29 mouse cellular contexts compared by ENCODE assay signal in genomic region chr5:89727497-89728057, GRCm38 (mm10).
DNase-seq lines count a peak whose midpoint lies in the region; ATAC-seq and TF ChIP-seq lines count a peak whose summit lies in the region.
"Had no signal": no experiment of that assay in that cellular context is flagged by ENCODE, and none has a peak within 500 bp of the region (broad histone marks: within the 10 kb centered on the region; RNA-seq: fewer than 3 reads in every experiment).

No protein-coding gene starts in this region.

- H3K27me3 ChIP-seq in heart, embryonic 13.5 days (replicated peaks): no peaks in the 10 kb centered on the region
- peaks cover 3% of the 10 kb centered on the region; the same call in 1 of the 2 replicates for H3K27me3 ChIP-seq in liver, adult 2 months (ENCODE audit: control insufficient read depth, insufficient read depth, low read length)
- H3K27me3 ChIP-seq in liver, embryonic 12.5 days (replicated peaks): no peaks in the 10 kb centered on the region
- no peaks in the 10 kb centered on the region for H3K27me3 ChIP-seq in intestine, postnatal 0 days (replicated peaks; ENCODE audit: control insufficient read depth, insufficient read depth, low read length)
- H3K27me3 ChIP-seq: CH12.LX; embryonic facial prominence, embryonic 13.5 days; heart, embryonic 12.5 days; limb, embryonic 13.5 days; liver, embryonic 13.5 days; megakaryocyte, embryonic 14.5 days; midbrain, embryonic 12.5 days; neural tube, embryonic 12.5 days had no signal

- no peak for TF ChIP-seq POLR2A in liver, adult 2 months (IDR thresholded peaks at IDR 0.05; ENCODE audit: extremely low read depth, insufficient read depth, low read length)

- DNase-seq in heart, postnatal 14 days: no peak
- DNase-seq in liver, adult 2 months (ENCODE audit: extremely low read depth, low read depth, low spot score): peak; percentile 10
- DNase-seq in cerebellum, postnatal 10 days: no peak
- DNase-seq: adrenal gland, adult 2 months; adrenal gland, postnatal 36 days; cerebellum, adult 11 months; cerebellum, adult 9-11 months; gastrocnemius, postnatal 10 days; kidney, adult 2 months; kidney, postnatal 36 days; liver, embryonic 13.5 days; lung, adult 18-20 months; lung, postnatal 4 days; thymus, adult 2 months; thymus, postnatal 4 days had no signal

- peaks cover 14% of the 10 kb centered on the region for H3K9me3 ChIP-seq in heart, embryonic 13.5 days
- H3K9me3 ChIP-seq in liver, embryonic 12.5 days (replicated peaks): peaks cover 7% of the 10 kb centered on the region
- no peaks in the 10 kb centered on the region for H3K9me3 ChIP-seq in intestine, postnatal 0 days (ENCODE audit: control insufficient read depth)
- H3K9me3 ChIP-seq: heart, embryonic 12.5 days; liver, embryonic 13.5 days had no signal

- ATAC-seq in heart, embryonic 13.5 days (ENCODE audit: extremely low read depth, insufficient number of reproducible peaks, low FRiP score, low TSS enrichment): no peak
- ATAC-seq in liver, embryonic 12.5 days: no peak
- ATAC-seq in intestine, postnatal 0 days: peak; percentile 82
- ATAC-seq: activated CD4-positive, CD25-positive, alpha-beta regulatory T cell, adult 4 months; lung, postnatal 0 days had no signal

- H3K4me3 ChIP-seq in heart, embryonic 13.5 days: no peak overlapping the region
- H3K4me3 ChIP-seq in liver, adult 2 months (ENCODE audit: insufficient read depth, low read depth, low read length): no peak overlapping the region
- no peak overlapping the region for H3K4me3 ChIP-seq in liver, embryonic 12.5 days
- H3K4me3 ChIP-seq in intestine, postnatal 0 days (ENCODE audit: low read depth, low read length): no peak overlapping the region
- H3K4me3 ChIP-seq: embryonic facial prominence, embryonic 13.5 days; heart, embryonic 12.5 days; limb, embryonic 13.5 days; liver, embryonic 13.5 days; megakaryocyte, embryonic 14.5 days; midbrain, embryonic 12.5 days; myocyte; neural tube, embryonic 12.5 days had no signal

- TF ChIP-seq CTCF in liver, adult 2 months (IDR thresholded peaks at IDR 0.05; ENCODE audit: low read depth, low read length): no peak
- no peak for TF ChIP-seq CTCF in intestine, postnatal 0 days (IDR thresholded peaks at IDR 0.05; ENCODE audit: low read depth)

- H3K4me1 ChIP-seq in heart, embryonic 13.5 days: peaks cover 13% of the 10 kb centered on the region
- H3K4me1 ChIP-seq in liver, adult 2 months (ENCODE audit: control insufficient read depth, insufficient read depth, low read length): no peaks in the 10 kb centered on the region
- no peaks in the 10 kb centered on the region for H3K4me1 ChIP-seq in liver, embryonic 12.5 days
- H3K4me1 ChIP-seq in intestine, postnatal 0 days (replicated peaks; ENCODE audit: control insufficient read depth, insufficient read depth, low read length): 0 out of 2 replicates have a peak, but pooled peaks cover 4% of the 10 kb centered on the region
- H3K4me1 ChIP-seq: embryonic facial prominence, embryonic 13.5 days; limb, embryonic 13.5 days; liver, embryonic 13.5 days; megakaryocyte, embryonic 14.5 days; midbrain, embryonic 12.5 days; neural tube, embryonic 12.5 days had no signal

- WGBS in heart, embryonic 13.5 days: 53% methylated on average over 6 of the region's 6 CpGs
- WGBS in liver, adult 2 months: 85% methylated on average over 6 of the region's 6 CpGs
- WGBS in liver, embryonic 12.5 days (ENCODE audit: insufficient replicate concordance): 79% methylated on average over 6 of the region's 6 CpGs
- 44% methylated on average over 6 of the region's 6 CpGs for WGBS in intestine, postnatal 0 days

- H3K36me3 ChIP-seq in heart, embryonic 13.5 days: no peaks in the 10 kb centered on the region
- no peaks in the 10 kb centered on the region for H3K36me3 ChIP-seq in liver, adult 2 months (ENCODE audit: control insufficient read depth, insufficient read depth, low read length)
- H3K36me3 ChIP-seq in liver, embryonic 12.5 days: no peaks in the 10 kb centered on the region
- no peaks in the 10 kb centered on the region for H3K36me3 ChIP-seq in intestine, postnatal 0 days (ENCODE audit: control insufficient read depth, insufficient read depth)
- H3K36me3 ChIP-seq: embryonic facial prominence, embryonic 13.5 days; heart, embryonic 12.5 days; limb, embryonic 13.5 days; liver, embryonic 13.5 days; midbrain, embryonic 12.5 days; neural tube, embryonic 12.5 days had no signal

- intact Hi-C loops in heart, postnatal 14 days (cut with DNase I): no loop called here

- H3K9ac ChIP-seq in heart, embryonic 13.5 days: no peak overlapping the region
- H3K9ac ChIP-seq in liver, adult 2 months (ENCODE audit: low read depth, low read length): no peak overlapping the region
- no peak overlapping the region for H3K9ac ChIP-seq in liver, embryonic 12.5 days
- H3K9ac ChIP-seq in intestine, postnatal 0 days (ENCODE audit: low read depth, low read length): no peak overlapping the region
- H3K9ac ChIP-seq: embryonic facial prominence, embryonic 13.5 days; heart, embryonic 12.5 days; hindbrain, embryonic 14.5 days; limb, embryonic 13.5 days; liver, embryonic 13.5 days; midbrain, embryonic 12.5 days; neural tube, embryonic 12.5 days had no signal

- H3K27ac ChIP-seq in heart, embryonic 13.5 days (replicated peaks): peak overlapping the region; percentile 3; the same call in 1 of the 2 replicates
- H3K27ac ChIP-seq in liver, adult 2 months (replicated peaks; ENCODE audit: insufficient read depth, low read depth, low read length): no peak overlapping the region
- no peak overlapping the region for H3K27ac ChIP-seq in liver, embryonic 12.5 days
- no peak overlapping the region for H3K27ac ChIP-seq in intestine, postnatal 0 days (ENCODE audit: low read depth, low read length)
- H3K27ac ChIP-seq: embryonic facial prominence, embryonic 13.5 days; hindbrain, embryonic 14.5 days; limb, embryonic 13.5 days; liver, embryonic 13.5 days; midbrain, embryonic 12.5 days; neural tube, embryonic 12.5 days had no signal

- H3K4me2 ChIP-seq in heart, embryonic 13.5 days: 0 out of 2 replicates have a peak overlapping the region, but pooled peaks have one; percentile 0
- H3K4me2 ChIP-seq in liver, embryonic 12.5 days: no peak overlapping the region
- H3K4me2 ChIP-seq in intestine, postnatal 0 days (replicated peaks; ENCODE audit: low read depth): no peak overlapping the region
- H3K4me2 ChIP-seq: embryonic facial prominence, embryonic 13.5 days; heart, embryonic 12.5 days; hindbrain, embryonic 14.5 days; limb, embryonic 13.5 days; liver, embryonic 13.5 days; midbrain, embryonic 12.5 days; neural tube, embryonic 12.5 days had no signal

- no peaks in the 10 kb centered on the region for H3K79me2 ChIP-seq in liver, adult 2 months (ENCODE audit: control insufficient read depth, insufficient read depth, low read length)
